Mouse (Mus musculus) myocyte (in vitro differentiated cells): ENCODE results near the gene Asb5.

Source experiments
- E2F4 ChIP-seq: IDR thresholded peaks from one replicate; pipeline ENCODE4 v1.6.1; 2011; ENCODE audit warnings: mild to moderate bottlenecking, control low read depth, moderate library complexity; ENCODE audit not compliant: insufficient read depth
- MYOD1 ChIP-seq, 3 experiments: IDR thresholded peaks; one replicate each; pipeline ENCODE4 v1.6.1; 2011; ENCODE audit warnings: control low read depth in 2 of 3, low read depth in 2 of 3, mild to moderate bottlenecking in 2 of 3, moderate library complexity in 1 of 3; ENCODE audit not compliant: insufficient read length in 2 of 3, control insufficient read depth in 1 of 3
- POLR2A ChIP-seq: IDR thresholded peaks from one replicate; pipeline ENCODE4 v1.6.1; 2011; ENCODE audit warnings: low read depth, mild to moderate bottlenecking, control low read depth, moderate library complexity; ENCODE audit not compliant: insufficient read length
- TCF12 ChIP-seq: IDR thresholded peaks from one replicate; pipeline ENCODE4 v1.6.1; 2011; ENCODE audit warnings: mild to moderate bottlenecking, control low read depth; ENCODE audit not compliant: poor library complexity, insufficient read depth, severe bottlenecking
- TCF3 ChIP-seq: IDR thresholded peaks from one replicate; pipeline ENCODE4 v1.6.1; 2011; ENCODE audit warnings: low read depth, control low read depth; ENCODE audit not compliant: insufficient read length

DNA sequence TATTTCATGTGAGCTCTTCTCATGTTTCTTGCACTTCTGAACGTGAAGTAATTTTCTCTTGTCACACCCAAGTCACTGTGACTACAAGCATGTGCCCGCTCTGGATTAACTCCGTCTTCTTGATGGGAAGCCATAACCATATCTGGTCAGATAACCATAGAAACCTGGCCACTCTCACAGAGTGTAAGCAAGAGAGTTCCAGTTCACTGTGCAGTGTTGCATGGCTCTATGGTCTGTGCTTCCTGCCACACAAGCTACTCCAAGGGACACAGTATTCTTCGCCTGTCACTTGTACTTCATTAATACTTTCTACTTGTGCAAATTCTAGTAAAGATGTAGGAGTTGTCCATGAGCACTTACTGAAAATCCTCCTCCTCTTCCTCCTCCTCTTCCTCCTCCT lies 37.4 kb upstream of the Asb5 start:
- TF ChIP-seq TCF12 (no peak), POLR2A (no peak), E2F4 (no peak), MYOD1 (IDR thresholded peaks at IDR 0.05; ENCODE audit: control insufficient read depth in 1 of 3, insufficient read length in 2 of 3, low read depth in 2 of 3) (no peak), TCF3 (no peak)
